Mouse (Mus musculus) embryonic facial prominence, embryonic 15.5 days (tissue): ENCODE results near the gene Cdh4. TPM values are rescaled to one million over a fixed set of nuclear protein-coding genes. Genes with fewer than 3 reads are reported as not detected.
A peak's percentile ranks its signal among the peaks of the same experiment; 100 is the strongest.

Source experiments
- ATAC-seq: fragments of 200-750 bp; cut with Nextera tagmentation; 2 replicates; pipeline ENCODE4 v1.8.0; 2017; ENCODE audit warnings: low read depth, moderate TSS enrichment; ENCODE audit not compliant: insufficient number of reproducible peaks, low FRiP score, low TSS enrichment
- H3K27ac ChIP-seq: fragments of 300-500 bp; sonication (generic); replicated peaks from 2 replicates; pipeline ENCODE4 v1.5.1; 2015; ENCODE audit warnings: mild to moderate bottlenecking, inconsistent platforms
- H3K27me3 ChIP-seq: fragments of 300-500 bp; sonication (generic); 2 replicates; pipeline ENCODE4 v1.6.1; 2015; ENCODE audit warnings: inconsistent platforms
- H3K36me3 ChIP-seq: fragments of 300-500 bp; sonication (generic); 2 replicates; pipeline ENCODE4 v1.6.1; 2015; ENCODE audit warnings: mild to moderate bottlenecking, inconsistent platforms
- H3K4me1 ChIP-seq: fragments of 300-500 bp; sonication (generic); 2 replicates; pipeline ENCODE4 v1.6.1; 2015; ENCODE audit warnings: inconsistent platforms
- H3K4me2 ChIP-seq: fragments of 300-500 bp; sonication (generic); replicated peaks from 2 replicates; pipeline ENCODE4 v1.6.1; 2015; ENCODE audit warnings: mild to moderate bottlenecking, inconsistent platforms
- H3K4me3 ChIP-seq: fragments of 300-500 bp; sonication (generic); replicated peaks from 2 replicates; pipeline ENCODE4 v1.5.1; 2015; ENCODE audit warnings: mild to moderate bottlenecking, inconsistent platforms
- H3K9ac ChIP-seq: fragments of 300-500 bp; sonication (generic); 2 replicates; pipeline ENCODE4 v1.6.1; 2015; ENCODE audit warnings: inconsistent platforms
- H3K9me3 ChIP-seq: fragments of 300-500 bp; sonication (generic); replicated peaks from 2 replicates; pipeline ENCODE4 v1.6.1; 2016; ENCODE audit warnings: inconsistent platforms
- whole genome bisulfite sequencing: fragments of 180-500 bp; shearing (Covaris S2); methylation state at CpG from one replicate; pipeline ENCODE4 v1.1.7; 2015; 5-methylcytosine and 5-hydroxymethylcytosine counted together
- polyA plus RNA-seq: library from polyadenylated mRNA; unstranded; fragments of >200 nt; fragmentation: Nextera tagmentation; extraction: Ambion mirVana; gene quantifications from 2 replicates; pipeline ENCODE4 v1.2.1, GENCODE M21; 2015

The Cdh4 gene
- polyA plus RNA-seq, 1 experiment from 2014 or later, result 10.8 TPM

GRCm38 (mm10) chr2:179537800-179538450 lies 95.7 kb downstream of the Cdh4 start:
- H3K27me3 ChIP-seq, result peaks cover 8% of the 10 kb centered on the region; the same call in 1 of the 2 replicates
- H3K36me3 ChIP-seq, result no peaks in the 10 kb centered on the region
- no peak overlapping the region for H3K4me3 ChIP-seq
- peaks cover 5% of the 10 kb centered on the region; the same call in 1 of the 2 replicates for H3K4me1 ChIP-seq
- 31% methylated on average over 3 of the region's 3 CpGs for WGBS
- no peaks in the 10 kb centered on the region for H3K9me3 ChIP-seq
- H3K4me2 ChIP-seq, result no peak overlapping the region; the same call in 1 of the 2 replicates
- ATAC-seq, result peak; percentile 43; the same call in 1 of the 2 replicates
- H3K27ac ChIP-seq, result no peak overlapping the region
- no peak overlapping the region for H3K9ac ChIP-seq

DNA sequence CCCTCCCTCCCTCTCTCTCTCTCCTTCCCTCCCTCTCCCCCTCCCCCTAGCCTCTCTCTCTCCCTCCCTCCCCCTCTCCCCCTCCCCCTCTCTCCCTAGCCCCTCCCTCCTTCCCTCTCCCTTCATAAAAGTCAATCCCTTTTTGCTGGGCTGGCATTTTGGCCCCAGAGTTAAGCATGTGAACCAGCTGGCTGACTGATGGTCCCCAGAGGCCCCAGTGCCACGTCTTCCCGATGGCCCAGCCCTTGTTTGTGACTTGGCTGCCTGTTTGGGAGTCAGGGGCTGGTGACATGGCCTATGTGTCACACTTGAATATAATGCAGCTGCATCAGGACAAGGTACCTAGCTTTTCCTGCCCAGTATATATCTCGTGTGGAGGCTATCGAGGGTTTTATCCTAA lies 96.3 kb downstream of the Cdh4 start:
- Histone ChIP-seq H3K4me3 (no peak overlapping the region), H3K36me3 (no peaks in the 10 kb centered on the region), H3K27ac (no peak overlapping the region), H3K4me2 (no peak overlapping the region), H3K9ac (no peak overlapping the region), H3K9me3 (no peaks in the 10 kb centered on the region), H3K4me1 (peaks cover 5% of the 10 kb centered on the region; the same call in 1 of the 2 replicates), H3K27me3 (peaks cover 8% of the 10 kb centered on the region; the same call in 1 of the 2 replicates)
- no peak for ATAC-seq
- WGBS, result 44% methylated on average over 4 of the region's 4 CpGs

- H3K36me3 ChIP-seq, result no peaks in the 10 kb centered on the region
- H3K4me3 ChIP-seq, result no peak overlapping the region
- H3K4me1 ChIP-seq, result peaks cover 5% of the 10 kb centered on the region; the same call in 1 of the 2 replicates
- no peak for ATAC-seq
- H3K4me2 ChIP-seq, result no peak overlapping the region
- WGBS, result 25% methylated on average over 9 of the region's 9 CpGs
- no peak overlapping the region for H3K27ac ChIP-seq
- no peaks in the 10 kb centered on the region for H3K9me3 ChIP-seq
- H3K9ac ChIP-seq, result no peak overlapping the region
- H3K27me3 ChIP-seq, result peaks cover 8% of the 10 kb centered on the region; the same call in 1 of the 2 replicates
These were observed 97.5 kb downstream of the Cdh4 start for GRCm38 (mm10) chr2:179539532-179540245.

- ATAC-seq, result no peak
These were observed 98.9 kb downstream of the Cdh4 start for GRCm38 (mm10) chr2:179541096-179541495.

GRCm38 (mm10) chr2:179547627-179548026 lies 105.4 kb downstream of the Cdh4 start:
- H3K27me3 ChIP-seq, result no peaks in the 10 kb centered on the region
- H3K9ac ChIP-seq, result no peak overlapping the region
- no peak overlapping the region for H3K27ac ChIP-seq
- no peaks in the 10 kb centered on the region for H3K4me1 ChIP-seq
- no peak overlapping the region for H3K4me2 ChIP-seq
- no peak for ATAC-seq
- no peaks in the 10 kb centered on the region for H3K36me3 ChIP-seq
- H3K4me3 ChIP-seq, result no peak overlapping the region
- no peaks in the 10 kb centered on the region for H3K9me3 ChIP-seq
- WGBS, result 73% methylated on average over 5 of the region's 5 CpGs

More at GRCm38 (mm10) chr2:179541096-179541495, 98.9 kb downstream of the Cdh4 start:
- H3K9me3 ChIP-seq, result no peaks in the 10 kb centered on the region
- H3K27me3 ChIP-seq, result peaks cover 8% of the 10 kb centered on the region; the same call in 1 of the 2 replicates
- H3K4me3 ChIP-seq, result no peak overlapping the region
- no peak overlapping the region for H3K4me2 ChIP-seq
- no peak overlapping the region for H3K27ac ChIP-seq
- 87% methylated on average over 4 of the region's 4 CpGs for WGBS
- H3K4me1 ChIP-seq, result peaks cover 5% of the 10 kb centered on the region; the same call in 1 of the 2 replicates
- H3K36me3 ChIP-seq, result no peaks in the 10 kb centered on the region
- H3K9ac ChIP-seq, result no peak overlapping the region

DNA sequence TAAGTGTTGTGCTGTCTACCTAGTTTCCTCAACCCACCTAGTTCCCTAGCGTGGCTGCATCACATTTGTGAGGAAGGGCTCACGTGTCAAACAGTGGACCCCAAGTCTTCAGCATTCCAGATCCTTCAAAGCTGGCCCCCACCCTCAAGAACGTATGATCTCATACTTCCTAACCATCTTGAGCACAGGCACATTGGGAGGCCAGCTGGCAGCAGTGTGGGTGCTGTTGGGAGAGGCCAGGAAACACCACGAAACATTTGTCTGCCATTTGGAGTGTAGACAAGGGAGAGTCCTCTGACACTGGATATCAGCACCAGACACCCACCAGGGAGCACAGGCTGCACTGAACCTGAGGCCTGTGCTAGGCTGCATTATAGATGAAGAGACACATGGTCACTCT lies 113.7 kb downstream of the Cdh4 start:
- no peaks in the 10 kb centered on the region for H3K9me3 ChIP-seq
- 64% methylated on average over 4 of the region's 4 CpGs for WGBS
- H3K9ac ChIP-seq, result no peak overlapping the region
- no peak overlapping the region for H3K27ac ChIP-seq
- no peaks in the 10 kb centered on the region for H3K27me3 ChIP-seq
- ATAC-seq, result no peak
- H3K4me2 ChIP-seq, result no peak overlapping the region
- no peak overlapping the region for H3K4me3 ChIP-seq
- no peaks in the 10 kb centered on the region for H3K36me3 ChIP-seq
- H3K4me1 ChIP-seq, result no peaks in the 10 kb centered on the region

GRCm38 (mm10) chr2:179562350-179562749 lies 120.1 kb downstream of the Cdh4 start:
- H3K4me1 ChIP-seq, result no peaks in the 10 kb centered on the region
- no peak overlapping the region for H3K27ac ChIP-seq
- WGBS, result 73% methylated on average over 2 of the region's 2 CpGs
- no peaks in the 10 kb centered on the region for H3K36me3 ChIP-seq
- no peaks in the 10 kb centered on the region for H3K27me3 ChIP-seq
- ATAC-seq, result no peak
- no peak overlapping the region for H3K4me3 ChIP-seq
- H3K9me3 ChIP-seq, result no peaks in the 10 kb centered on the region
- H3K9ac ChIP-seq, result no peak overlapping the region
- H3K4me2 ChIP-seq, result no peak overlapping the region

DNA sequence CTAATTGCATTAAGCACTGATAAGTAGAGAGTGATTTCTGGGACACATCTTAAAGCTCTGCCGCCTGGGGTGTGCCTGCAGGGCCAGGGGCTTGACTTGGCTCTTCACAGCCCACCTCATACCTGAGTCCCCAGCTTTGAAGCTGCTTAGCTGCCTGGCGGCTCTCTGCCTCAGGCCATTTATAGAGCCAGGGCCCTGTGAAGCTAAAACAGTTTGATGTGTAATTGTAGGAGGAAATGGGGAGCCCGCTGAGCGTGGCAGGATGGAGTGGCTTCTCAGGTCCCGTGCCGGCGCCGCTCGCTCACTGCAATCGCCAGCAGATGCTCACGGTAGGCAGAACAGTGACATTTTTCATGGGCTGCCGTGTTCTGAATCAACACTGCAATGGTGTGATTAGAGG lies 123.4 kb downstream of the Cdh4 start:
- no peak for ATAC-seq
- Histone ChIP-seq H3K27ac (no peak overlapping the region), H3K27me3 (no peaks in the 10 kb centered on the region), H3K4me3 (no peak overlapping the region), H3K4me2 (no peak overlapping the region), H3K9me3 (no peaks in the 10 kb centered on the region), H3K36me3 (no peaks in the 10 kb centered on the region), H3K9ac (no peak overlapping the region), H3K4me1 (no peaks in the 10 kb centered on the region)
- WGBS, result 11% methylated on average over 12 of the region's 12 CpGs

- no peak for ATAC-seq
- Histone ChIP-seq H3K4me3 (no peak overlapping the region), H3K27ac (no peak overlapping the region), H3K9ac (no peak overlapping the region), H3K36me3 (no peaks in the 10 kb centered on the region), H3K4me2 (no peak overlapping the region), H3K9me3 (no peaks in the 10 kb centered on the region), H3K27me3 (no peaks in the 10 kb centered on the region), H3K4me1 (no peaks in the 10 kb centered on the region)
- 90% methylated on average over 8 of the region's 8 CpGs for whole genome bisulfite sequencing
These were observed 125.7 kb downstream of the Cdh4 start for GRCm38 (mm10) chr2:179567886-179568285.

DNA sequence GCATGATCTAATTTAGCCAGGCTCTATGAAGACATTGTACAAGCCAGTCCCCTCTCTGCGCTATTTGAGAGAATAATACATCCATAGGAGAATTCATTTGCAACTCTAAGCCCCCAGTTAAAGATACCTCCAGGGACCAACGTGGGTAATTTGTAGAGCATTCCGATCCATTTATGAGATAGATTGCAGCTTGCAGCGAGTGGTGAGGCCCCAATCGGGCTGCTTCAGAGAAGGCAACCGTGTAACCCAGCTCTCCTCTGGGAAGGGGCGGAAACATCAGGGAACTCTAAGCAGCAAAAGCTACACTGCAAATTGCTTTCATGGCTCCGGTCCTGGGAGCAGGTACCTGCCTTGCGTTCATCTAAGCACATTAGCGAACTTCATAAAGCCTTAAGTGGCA lies 126.9 kb downstream of the Cdh4 start:
- no peaks in the 10 kb centered on the region for H3K36me3 ChIP-seq
- H3K27ac ChIP-seq, result no peak overlapping the region
- H3K9me3 ChIP-seq, result no peaks in the 10 kb centered on the region
- no peak for ATAC-seq
- H3K27me3 ChIP-seq, result no peaks in the 10 kb centered on the region
- WGBS, result 37% methylated on average over 10 of the region's 10 CpGs
- H3K4me3 ChIP-seq, result no peak overlapping the region
- H3K9ac ChIP-seq, result no peak overlapping the region
- no peak overlapping the region for H3K4me2 ChIP-seq
- H3K4me1 ChIP-seq, result no peaks in the 10 kb centered on the region

GRCm38 (mm10) chr2:179571175-179571769 lies 129.0 kb downstream of the Cdh4 start:
- no peaks in the 10 kb centered on the region for H3K9me3 ChIP-seq
- no peak overlapping the region for H3K9ac ChIP-seq
- no peak overlapping the region for H3K27ac ChIP-seq
- no peak for ATAC-seq
- H3K36me3 ChIP-seq, result no peaks in the 10 kb centered on the region
- no peaks in the 10 kb centered on the region for H3K4me1 ChIP-seq
- no peak overlapping the region for H3K4me2 ChIP-seq
- H3K27me3 ChIP-seq, result no peaks in the 10 kb centered on the region
- no peak overlapping the region for H3K4me3 ChIP-seq
- 29% methylated on average over 6 of the region's 6 CpGs for WGBS
